Mouse (Mus musculus): Measurements from ENCODE around the gene Cenpe.

- TF ChIP-seq MXI1 (IDR thresholded peaks at IDR 0.05; ENCODE audit: low read depth, low read length) (no peak), CTCF (IDR thresholded peaks at IDR 0.05 in 2 of 3, conservative IDR thresholded peaks at IDR 0.05 in 1 of 3; ENCODE audit: control insufficient read depth in 1 of 3, insufficient read depth in 1 of 3, low read depth in 2 of 3, low read length in 3 of 3, poor library complexity in 1 of 3, severe bottlenecking in 1 of 3) (no peak), EP300 (IDR thresholded peaks at IDR 0.05; ENCODE audit: low read depth in 1 of 2, low read length in 2 of 2) (no peak), POLR2A (IDR thresholded peaks at IDR 0.05; ENCODE audit: control insufficient read depth in 1 of 2, insufficient read depth in 1 of 2, low read depth in 1 of 2, low read length in 2 of 2, poor library complexity in 1 of 2) (no peak), CHD2 (IDR thresholded peaks at IDR 0.05; ENCODE audit: low read length) (no peak), CHD1 (IDR thresholded peaks at IDR 0.05; ENCODE audit: low read depth, low read length) (no peak), SMC3 (IDR thresholded peaks at IDR 0.05; ENCODE audit: low read depth, low read length) (no peak), MAX (IDR thresholded peaks at IDR 0.05; ENCODE audit: low read length) (no peak), UBTF (IDR thresholded peaks at IDR 0.05; ENCODE audit: borderline replicate concordance, insufficient read depth, low read depth, low read length) (no peak), BHLHE40 (IDR thresholded peaks at IDR 0.05; ENCODE audit: borderline replicate concordance, low read depth, low read length) (no peak)
Observed at GRCm38 (mm10) chr3:135281701-135282100, 69.4 kb downstream of the Cenpe start.
